Mouse (Mus musculus): ENCODE results near the gene Gp2. TPM values are rescaled to one million over a fixed set of nuclear protein-coding genes. Genes with fewer than 3 reads are reported as not detected.
A peak's percentile ranks its signal among the peaks of the same experiment; 100 is the strongest.

Gene Gp2
- under 1 TPM; 0.21 to 0.24 TPM for total RNA-seq (2021)
- long read RNA-seq, experiment 1: 0 reads
- long read RNA-seq, experiment 2: 0 reads

DNA sequence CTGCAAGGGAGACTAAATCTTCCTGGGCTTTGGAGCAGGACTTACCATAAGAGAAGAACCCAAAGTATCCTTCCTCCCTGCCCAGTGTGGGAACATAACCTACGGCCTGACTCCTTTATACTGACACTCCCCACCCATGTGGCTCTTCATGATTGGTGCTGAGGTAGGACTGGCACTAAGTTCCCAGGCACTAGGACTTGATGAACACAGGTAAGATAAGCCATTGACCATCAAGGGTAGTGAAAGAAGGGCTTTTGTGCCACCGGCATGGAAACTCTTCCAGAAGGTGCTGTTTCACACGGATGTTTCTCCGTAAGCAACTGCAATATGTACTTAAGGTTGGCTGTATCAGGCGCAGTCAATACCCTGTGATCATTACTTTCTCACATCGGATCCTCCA lies at the start of gene Gp2:
Gene Gp2 (minus strand): TSS at position 101 of the 400 bp plus-strand sequence.
- DNase-seq (ENCODE audit: low spot score in 2 of 2): no peak

DNA sequence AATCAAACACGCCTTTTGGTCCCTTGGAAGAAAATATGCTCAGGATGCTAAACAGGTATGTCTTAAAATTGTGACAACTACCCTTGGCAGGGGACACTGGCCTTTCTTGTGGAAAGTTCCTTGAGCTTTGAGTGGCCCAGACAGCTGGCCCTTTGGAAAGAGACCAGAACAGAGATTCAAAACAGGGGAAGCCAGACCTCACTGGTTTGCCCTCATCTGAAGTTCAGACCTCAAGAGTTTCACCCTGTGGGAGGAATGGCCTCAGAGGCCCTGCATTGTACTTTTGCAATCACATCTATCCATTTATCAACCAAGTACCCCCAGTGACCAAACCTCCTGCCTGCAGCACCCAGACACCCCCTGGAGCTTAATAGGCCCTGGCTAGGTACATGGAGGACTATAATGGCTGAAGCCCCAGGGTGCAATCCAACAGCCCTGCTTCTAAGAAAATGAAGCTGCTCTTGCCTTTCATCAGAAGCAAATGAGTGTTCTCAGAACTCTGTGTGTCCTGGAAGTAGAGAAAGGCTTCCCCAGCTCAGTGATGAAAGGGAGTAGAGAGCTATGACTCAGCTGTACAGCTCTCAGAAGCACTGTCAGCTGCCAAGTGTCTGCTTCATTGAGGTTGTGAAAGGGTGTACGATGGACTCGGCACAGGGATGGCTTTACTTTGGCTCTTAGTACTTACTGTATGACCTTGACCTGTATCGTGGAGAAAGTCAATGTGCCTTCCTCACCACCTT lies 31.1 kb upstream of the Gp2 start:
- DNase-seq (ENCODE audit: low spot score in 2 of 2): no peak

DNA sequence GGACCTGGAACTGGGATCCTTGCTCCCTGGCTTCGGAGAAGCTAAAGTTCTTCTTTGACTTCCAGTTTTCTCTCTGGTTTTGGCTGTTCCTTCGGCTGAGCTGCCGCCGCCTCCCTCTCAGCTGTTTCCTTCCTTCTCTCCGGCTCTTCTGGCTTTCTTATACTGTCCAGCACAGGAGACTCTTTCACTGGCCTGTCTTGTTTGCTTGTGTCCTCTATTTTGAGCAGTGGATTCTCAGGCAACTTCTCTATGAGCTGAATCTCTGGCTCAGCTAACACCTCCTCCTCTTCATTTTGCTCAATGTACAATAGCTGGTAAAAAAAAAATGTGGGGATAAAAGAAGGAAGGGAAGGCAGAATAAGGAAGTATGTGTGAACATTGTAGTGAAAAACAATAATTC lies 27.6 kb upstream of the Gp2 start:
- no peak for DNase-seq (ENCODE audit: low spot score in 2 of 2)

DNA sequence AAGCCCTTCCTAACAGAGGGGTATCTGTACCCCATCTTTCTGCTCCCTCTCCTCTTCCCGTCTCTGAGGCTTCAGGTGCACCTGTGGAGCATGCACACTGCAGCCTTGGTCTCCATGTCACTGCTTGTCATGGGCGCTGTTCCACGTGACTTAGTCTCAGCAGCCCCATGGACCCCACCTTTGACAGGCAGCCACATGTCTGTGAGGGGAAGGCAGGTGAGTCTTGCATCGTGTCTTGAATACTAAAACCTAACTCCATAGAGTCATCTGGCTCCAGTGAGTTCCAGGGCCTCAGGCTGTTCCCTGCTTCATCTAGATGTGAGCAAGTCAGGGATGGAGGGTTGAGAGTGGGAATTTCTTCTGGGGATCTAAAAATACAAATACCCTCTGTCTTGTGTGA lies 25.1 kb upstream of the Gp2 start:
- no peak for DNase-seq (ENCODE audit: low spot score in 2 of 2)

DNA sequence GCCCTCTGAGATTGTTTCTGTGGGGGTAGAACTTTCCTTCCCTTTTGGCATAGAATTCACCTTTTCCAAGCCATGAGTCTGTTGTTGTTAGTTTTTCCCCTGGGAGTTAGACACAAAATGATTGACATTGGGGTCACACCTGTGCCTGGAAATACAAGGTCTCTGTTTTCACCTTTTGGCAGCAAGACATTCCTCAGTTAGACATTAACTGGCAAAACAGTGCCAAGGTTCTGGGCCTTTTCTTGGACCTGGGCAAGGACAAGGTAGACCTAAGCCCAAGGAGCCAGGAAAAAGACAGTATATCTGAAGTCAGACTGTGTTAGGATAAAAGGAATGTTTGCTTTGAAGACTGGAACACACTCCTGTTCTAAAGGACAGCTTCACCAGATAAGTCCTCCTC lies 20.2 kb upstream of the Gp2 start, which contains the start of gene Umod:
Gene Umod (minus strand): TSS at position 27 of the 400 bp plus-strand sequence.
- no peak for DNase-seq (ENCODE audit: low spot score in 2 of 2)

DNA sequence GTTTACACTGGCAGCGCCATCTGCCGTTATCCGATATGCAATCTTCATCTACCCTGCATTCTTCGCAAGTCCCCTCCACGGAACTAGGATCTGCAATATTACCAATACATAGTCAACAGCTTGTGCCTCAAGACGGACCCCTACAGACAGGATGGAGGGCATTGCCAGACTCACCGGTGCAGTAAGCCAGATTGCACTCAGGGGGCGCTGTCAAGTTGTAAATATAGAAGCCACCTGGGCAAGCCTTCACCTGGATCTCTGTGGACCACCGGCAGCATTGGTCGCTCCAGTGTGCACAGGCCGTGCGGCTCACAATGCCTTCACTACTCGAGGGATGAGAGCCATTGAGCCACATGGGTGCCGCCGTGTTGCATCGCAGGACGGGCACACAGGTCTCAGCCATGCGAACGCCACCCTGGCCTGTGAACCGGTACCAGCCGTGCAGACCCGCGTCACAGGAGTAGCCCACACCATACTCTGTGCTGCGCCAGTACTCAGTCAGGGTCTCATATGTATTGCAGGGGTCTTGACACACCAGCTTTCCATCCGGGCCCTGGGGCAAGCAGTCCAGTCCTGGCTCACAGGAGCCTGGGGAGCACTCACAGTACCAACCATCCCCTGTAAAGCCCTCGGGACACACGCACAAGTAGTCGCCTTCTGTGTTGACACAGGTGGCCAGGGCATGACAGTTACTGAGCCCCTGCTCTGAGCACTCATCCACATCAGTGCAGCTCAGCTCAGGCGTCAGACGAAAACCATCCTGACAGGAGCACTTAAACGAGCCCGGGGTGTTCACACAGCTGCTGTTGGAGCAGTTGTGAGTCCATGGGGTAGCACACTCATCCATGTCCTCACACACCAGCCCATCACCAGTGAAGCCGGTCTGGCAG lies 17.7 kb upstream of the Gp2 start:
- no peak for DNase-seq (ENCODE audit: low spot score in 2 of 2)

DNA sequence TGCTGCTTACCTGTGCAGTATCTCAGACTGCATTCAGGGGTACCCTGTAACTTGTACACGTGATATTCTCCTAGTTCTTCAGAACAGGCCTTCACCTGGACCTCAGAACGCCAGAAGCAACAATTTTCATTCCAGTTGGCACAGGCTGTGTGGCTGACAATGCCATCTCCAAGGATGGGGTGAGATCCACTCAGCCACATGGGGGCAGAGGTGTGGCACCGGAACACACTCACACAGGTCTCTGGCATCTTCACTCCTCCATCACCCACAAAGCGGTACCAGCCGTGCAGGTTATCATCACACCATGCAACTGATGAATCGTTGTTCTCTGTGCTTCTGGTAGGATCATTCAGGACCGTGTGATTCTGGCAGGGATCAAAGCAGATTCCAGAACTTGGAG lies 4.9 kb downstream of the Gp2 start:
- DNase-seq (ENCODE audit: low spot score in 2 of 2): no peak

DNA sequence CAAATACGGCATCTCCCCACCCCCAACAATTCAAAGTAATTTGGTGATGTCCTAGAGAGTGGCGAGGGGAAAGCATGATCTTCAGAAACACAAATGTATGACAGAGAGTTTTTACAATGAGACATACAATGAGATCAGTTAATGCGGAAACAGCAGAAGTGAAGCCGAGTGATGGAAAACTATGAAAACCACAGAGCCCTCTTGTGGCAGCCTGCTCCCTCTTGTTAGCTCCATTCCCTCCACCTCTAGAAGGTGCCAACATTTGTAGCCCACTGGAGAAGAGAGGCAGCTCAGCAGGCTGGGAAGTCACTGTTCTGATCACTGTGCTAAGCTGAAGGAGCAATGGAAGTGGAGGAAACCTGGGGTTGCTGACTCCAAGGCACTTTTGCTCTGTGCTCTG lies 15.2 kb downstream of the Gp2 start:
- DNase-seq (ENCODE audit: low spot score in 2 of 2): peak in 1 of 2 experiments; percentile 17

DNA sequence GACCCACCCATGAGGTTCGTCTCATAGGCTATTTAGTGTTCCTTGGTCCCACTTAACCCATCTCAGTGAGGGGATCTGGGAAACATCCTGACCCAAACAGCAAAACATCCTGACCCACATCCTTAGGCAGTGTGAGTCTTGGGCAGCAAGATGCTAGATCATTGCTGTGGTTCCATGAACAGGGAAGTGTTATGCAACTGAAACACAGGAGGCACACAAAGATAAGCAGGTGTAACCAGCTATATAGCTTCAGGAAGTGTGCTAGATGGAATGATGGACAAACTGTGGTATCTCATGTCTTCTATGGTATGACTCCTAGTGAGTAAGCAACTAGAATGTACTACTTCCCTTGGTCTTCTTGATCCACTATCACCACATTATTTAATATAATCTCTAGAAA lies 17.1 kb downstream of the Gp2 start:
- no peak for DNase-seq (ENCODE audit: low spot score in 2 of 2)

DNA sequence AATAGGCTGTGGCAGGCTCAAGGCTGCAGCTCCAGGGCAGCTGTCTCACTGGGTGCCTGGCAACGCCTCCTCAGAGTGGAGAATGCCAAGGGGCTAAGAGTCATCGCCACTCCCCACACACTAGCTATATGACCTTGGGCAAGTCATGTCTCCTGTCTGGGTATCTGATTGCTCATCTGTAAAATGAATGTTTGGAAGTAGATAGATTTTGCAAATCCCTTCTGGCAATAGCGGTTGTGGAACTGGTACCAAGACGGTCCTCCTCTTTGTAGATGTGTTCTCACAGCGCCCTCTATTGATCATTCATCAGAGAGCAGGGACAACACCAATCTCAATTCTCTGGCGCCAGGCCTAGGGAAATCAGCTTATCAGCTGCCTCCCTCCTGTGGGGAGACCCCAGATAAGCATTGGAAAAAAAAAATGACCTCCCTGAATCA lies 31.9 kb downstream of the Gp2 start:
- DNase-seq (ENCODE audit: low spot score in 2 of 2): peak; percentile 79 to 94

DNA sequence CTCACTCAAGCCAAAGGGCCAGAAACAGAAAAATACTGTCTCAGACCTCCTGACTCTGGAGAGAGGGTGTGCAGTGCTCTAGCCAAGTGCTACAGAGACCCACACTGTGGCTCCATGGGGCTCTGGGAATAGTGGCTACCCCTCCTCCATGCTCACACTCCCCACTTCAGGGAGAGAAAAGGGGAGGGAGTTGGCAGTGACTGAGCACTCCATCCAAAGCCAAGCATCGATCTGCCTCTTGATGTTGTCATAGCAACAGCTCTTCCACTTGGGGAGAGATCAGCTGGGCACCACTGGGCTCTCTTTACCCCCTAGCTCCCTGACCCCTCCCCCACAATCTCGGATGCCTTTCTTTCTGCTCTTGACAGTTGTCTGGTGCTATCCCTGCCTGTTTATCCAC lies 38.4 kb downstream of the Gp2 start:
- peak in 1 of 2 experiments; percentile 22 for DNase-seq (ENCODE audit: low spot score in 2 of 2)

DNA sequence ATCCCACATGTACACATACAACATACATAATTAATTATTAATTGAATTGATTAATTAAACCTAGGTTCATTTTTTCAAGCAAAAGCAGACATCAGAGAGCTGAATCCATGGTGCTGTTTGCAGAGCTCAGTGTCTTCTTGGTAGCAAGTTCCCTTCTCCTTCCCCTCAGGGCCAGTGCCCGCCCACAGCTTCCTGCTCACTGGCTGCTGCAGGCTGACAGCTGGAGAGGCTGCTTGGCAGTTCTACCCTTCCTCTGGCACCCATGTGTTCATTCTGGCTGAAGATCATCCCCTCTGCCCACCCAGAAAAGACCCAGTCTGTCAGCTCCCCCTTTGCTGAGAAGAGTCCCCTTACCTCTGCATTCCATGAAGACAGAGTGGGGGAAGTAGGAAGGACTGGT lies 40.6 kb downstream of the Gp2 start:
- DNase-seq (ENCODE audit: low spot score in 2 of 2): no peak

DNA sequence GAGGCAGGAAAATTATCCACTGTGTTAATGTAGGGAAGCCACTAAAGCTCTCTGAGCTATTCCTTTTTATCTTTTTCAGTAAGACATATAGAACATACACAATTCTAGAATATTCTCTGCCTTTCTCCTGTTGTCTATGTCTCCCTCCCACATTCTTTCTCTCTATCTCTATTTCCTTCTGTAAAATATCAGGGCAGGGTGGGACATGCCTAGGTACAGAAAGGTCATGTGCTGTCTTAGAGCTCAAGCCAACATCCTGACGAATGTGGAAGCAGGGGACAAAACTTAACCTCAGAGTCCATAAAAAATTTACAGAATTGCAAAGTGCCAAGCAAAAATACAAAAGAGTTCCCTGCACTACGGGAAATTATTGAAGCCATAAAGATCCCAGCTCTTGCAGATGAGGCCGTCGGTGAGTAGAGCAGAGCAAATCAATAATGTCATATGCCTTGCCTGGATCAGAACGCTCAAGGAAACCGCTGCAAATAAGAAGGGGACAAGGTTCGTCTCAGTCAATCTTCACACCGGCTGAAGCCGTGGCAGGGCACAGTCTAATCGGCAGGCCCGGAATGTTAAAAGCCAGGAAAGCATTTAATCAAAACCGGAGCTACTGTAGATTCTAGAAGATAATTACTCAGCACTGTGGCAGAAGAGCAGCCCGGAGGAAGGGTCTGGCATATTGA lies 64.9 kb downstream of the Gp2 start:
- DNase-seq (ENCODE audit: low spot score in 2 of 2): no peak

Other genes with a start within 250 kb of the Gp2 start
- gene Umod, start 20.0 kb upstream of the Gp2 start, total RNA-seq (2021): not detected
- under 1 TPM; 0.12 to 0.36 TPM for gene Acsm5, start 60.2 kb upstream of the Gp2 start, total RNA-seq (2021)
- gene Pdilt, start 64.2 kb upstream of the Gp2 start, total RNA-seq (2021): not detected
- not detected for gene Acsm2, start 95.1 kb upstream of the Gp2 start, total RNA-seq (2021)
- not detected for gene Acsm1, start 147.7 kb upstream of the Gp2 start, total RNA-seq (2021)
- not detected for gene Acsm4, start 230.7 kb upstream of the Gp2 start, total RNA-seq (2021)